Mouse (Mus musculus) intestine, embryonic 16.5 days (tissue): ENCODE results near the gene Il12rb1. TPM values are rescaled to one million over a fixed set of nuclear protein-coding genes. Genes with fewer than 3 reads are reported as not detected.

ENCODE experiments used
- ATAC-seq: fragments of 200-750 bp; cut with Nextera tagmentation; 2 replicates; pipeline ENCODE4 v1.8.0; 2017; ENCODE audit warnings: moderate TSS enrichment, moderate library complexity
- H3K27ac ChIP-seq: fragments of 300-500 bp; sonication (generic); 2 replicates; pipeline ENCODE4 v1.5.1; 2014; ENCODE audit warnings: mild to moderate bottlenecking, low read length
- H3K27me3 ChIP-seq: fragments of 300-500 bp; sonication (generic); replicated peaks from 2 replicates; pipeline ENCODE4 v1.6.1; 2014; ENCODE audit warnings: low read length, control low read depth, mixed read lengths; ENCODE audit not compliant: control insufficient read depth, insufficient read depth
- H3K36me3 ChIP-seq: fragments of 300-500 bp; sonication (generic); 2 replicates; pipeline ENCODE4 v1.6.1; 2014; ENCODE audit warnings: low read length, control low read depth; ENCODE audit not compliant: control insufficient read depth, insufficient read depth
- H3K4me1 ChIP-seq: fragments of 300-500 bp; sonication (generic); 2 replicates; pipeline ENCODE4 v1.6.1; 2014; ENCODE audit warnings: low read length, control low read depth, mixed read lengths; ENCODE audit not compliant: control insufficient read depth, insufficient read depth
- H3K4me2 ChIP-seq: fragments of 300-500 bp; sonication (generic); 2 replicates; pipeline ENCODE4 v1.6.1; 2014; ENCODE audit warnings: low read depth, low read length, control low read depth
- H3K4me3 ChIP-seq: fragments of 300-500 bp; sonication (generic); 2 replicates; pipeline ENCODE4 v1.5.1; 2014; ENCODE audit warnings: mild to moderate bottlenecking, low read length
- H3K9ac ChIP-seq: fragments of 300-500 bp; sonication (generic); 2 replicates; pipeline ENCODE4 v1.6.1; 2014; ENCODE audit warnings: low read depth, low read length
- H3K9me3 ChIP-seq: fragments of 300-500 bp; sonication (generic); 2 replicates; pipeline ENCODE4 v1.6.1; 2016; ENCODE audit warnings: low read length, control low read depth; ENCODE audit not compliant: control insufficient read depth
- WGBS: fragments of 180-500 bp; shearing (Covaris S2); extraction: QIAGEN DNeasy Blood & Tissue Kit; methylation state at CpG from one replicate; pipeline ENCODE4 v1.1.7; 2014; 5-methylcytosine and 5-hydroxymethylcytosine counted together
- polyA plus RNA-seq: library from polyadenylated mRNA; unstranded; fragments of >200 nt; fragmentation: Nextera tagmentation; extraction: Ambion mirVana; gene quantifications from 2 replicates; pipeline ENCODE4 v1.2.1, GENCODE M21; 2015

Il12rb1 gene
- polyA plus RNA-seq, 1 experiment from 2014 or later, result 0.34 TPM

DNA sequence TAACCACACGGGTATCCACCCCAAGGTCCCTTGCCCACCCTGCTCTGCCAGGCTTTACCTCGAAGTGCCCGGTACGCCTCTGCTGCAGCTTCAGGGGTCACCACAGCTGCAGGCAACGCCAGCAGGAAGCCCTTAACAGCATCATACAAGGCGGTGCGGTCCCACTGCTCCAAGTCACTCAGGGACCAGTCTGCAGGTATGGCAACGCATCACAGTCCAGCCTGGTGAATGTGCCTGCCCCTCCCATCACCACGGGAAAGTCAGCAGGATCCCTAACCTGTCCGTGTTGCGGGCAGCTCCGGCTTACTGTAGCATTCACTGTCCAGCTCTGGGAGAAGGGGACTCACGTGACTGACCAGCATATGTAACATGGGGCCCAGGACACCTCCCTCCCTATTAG is 36.2 kb upstream of the Il12rb1 start:
- Histone ChIP-seq H3K4me1 (peaks cover 41% of the 10 kb centered on the region), H3K27ac (no peak overlapping the region), H3K4me3 (no peak overlapping the region), H3K27me3 (no peaks in the 10 kb centered on the region), H3K36me3 (peaks cover 29% of the 10 kb centered on the region), H3K9me3 (no peaks in the 10 kb centered on the region), H3K9ac (no peak overlapping the region), H3K4me2 (no peak overlapping the region)
- no peak for ATAC-seq
- 95% methylated on average over 13 of the region's 13 CpGs for WGBS

- Histone ChIP-seq H3K4me2 (peak overlapping the region; percentile 22; the same call in 1 of the 2 replicates), H3K36me3 (peaks cover 28% of the 10 kb centered on the region)
These were observed 35.4 kb upstream of the Il12rb1 start for GRCm38 (mm10) chr8:70772890-70773289.

DNA sequence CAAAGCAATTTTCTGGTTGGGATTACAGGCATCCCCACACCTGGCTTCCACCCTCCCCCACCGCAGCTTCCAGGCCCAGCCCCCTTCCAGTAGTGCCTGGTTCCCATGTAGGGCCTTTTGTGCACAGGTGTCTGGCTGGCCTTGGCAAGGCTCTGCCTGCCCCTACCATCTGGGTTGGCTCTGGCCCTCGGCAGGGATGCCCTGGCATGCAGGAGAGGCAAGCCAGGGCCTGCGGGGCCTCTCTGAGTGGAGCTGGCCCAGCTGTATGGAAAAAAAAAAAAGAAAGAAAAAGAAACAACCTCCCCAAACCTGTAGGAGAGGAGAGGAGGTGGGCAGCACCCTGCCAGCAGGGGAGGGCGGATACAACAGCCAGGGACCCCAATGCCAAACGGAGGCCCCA is 34.8 kb upstream of the Il12rb1 start:
- Histone ChIP-seq H3K36me3 (peaks cover 24% of the 10 kb centered on the region), H3K9me3 (no peaks in the 10 kb centered on the region), H3K27me3 (no peaks in the 10 kb centered on the region), H3K4me2 (peak overlapping the region; percentile 43), H3K4me1 (peaks cover 50% of the 10 kb centered on the region), H3K27ac (peak overlapping the region; percentile 79), H3K9ac (peak overlapping the region; percentile 99), H3K4me3 (peak overlapping the region; percentile 21)
- no peak for ATAC-seq
- WGBS, result 78% methylated on average over 5 of the region's 5 CpGs

More at GRCm38 (mm10) chr8:70772890-70773289, 35.4 kb upstream of the Il12rb1 start:
- Histone ChIP-seq H3K27me3 (no peaks in the 10 kb centered on the region), H3K4me3 (no peak overlapping the region), H3K27ac (peak overlapping the region; percentile 79), H3K9ac (peak overlapping the region; percentile 99; the same call in 1 of the 2 replicates), H3K9me3 (no peaks in the 10 kb centered on the region), H3K4me1 (peaks cover 45% of the 10 kb centered on the region)
- no peak for ATAC-seq
- WGBS, result 66% methylated on average over 9 of the region's 9 CpGs

- H3K9ac ChIP-seq, result peak overlapping the region; percentile 99
- H3K4me3 ChIP-seq, result peak overlapping the region; percentile 21
- peak overlapping the region; percentile 79 for H3K27ac ChIP-seq
- peaks cover 21% of the 10 kb centered on the region for H3K36me3 ChIP-seq
- H3K4me2 ChIP-seq, result peak overlapping the region; percentile 43
- no peaks in the 10 kb centered on the region for H3K9me3 ChIP-seq
- H3K27me3 ChIP-seq, result no peaks in the 10 kb centered on the region
- WGBS, result 29% methylated on average over 9 of the region's 9 CpGs
- peak; percentile 30 for ATAC-seq
- H3K4me1 ChIP-seq, result peaks cover 50% of the 10 kb centered on the region
These were observed 34.4 kb upstream of the Il12rb1 start for GRCm38 (mm10) chr8:70773833-70774232.

DNA sequence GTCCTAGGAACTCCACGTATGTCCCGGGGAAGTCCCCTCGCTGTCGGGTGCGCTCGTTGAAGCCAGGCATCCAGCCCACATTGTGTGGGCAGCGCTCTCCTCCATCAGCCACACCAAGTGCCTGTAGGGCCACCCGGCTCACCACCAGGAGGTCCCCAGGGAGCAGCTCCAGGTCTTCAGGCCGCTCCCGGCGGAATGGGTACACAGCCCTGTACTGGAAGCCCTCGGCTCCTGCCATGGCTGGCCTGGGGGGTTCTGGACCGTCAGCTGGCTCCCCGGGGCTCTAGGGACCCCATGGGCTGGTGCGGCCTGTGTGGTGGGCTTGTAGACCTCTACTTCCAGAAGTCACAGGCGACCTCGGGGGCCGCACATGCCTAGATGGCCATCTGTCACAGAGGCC is 33.5 kb upstream of the Il12rb1 start:
- Histone ChIP-seq H3K4me3 (no peak overlapping the region), H3K9ac (peak overlapping the region; percentile 99), H3K36me3 (peaks cover 26% of the 10 kb centered on the region), H3K4me1 (peaks cover 50% of the 10 kb centered on the region), H3K27ac (peak overlapping the region; percentile 79), H3K4me2 (no peak overlapping the region), H3K27me3 (no peaks in the 10 kb centered on the region), H3K9me3 (no peaks in the 10 kb centered on the region)
- 90% methylated on average over 18 of the region's 18 CpGs for WGBS
- ATAC-seq, result no peak

DNA sequence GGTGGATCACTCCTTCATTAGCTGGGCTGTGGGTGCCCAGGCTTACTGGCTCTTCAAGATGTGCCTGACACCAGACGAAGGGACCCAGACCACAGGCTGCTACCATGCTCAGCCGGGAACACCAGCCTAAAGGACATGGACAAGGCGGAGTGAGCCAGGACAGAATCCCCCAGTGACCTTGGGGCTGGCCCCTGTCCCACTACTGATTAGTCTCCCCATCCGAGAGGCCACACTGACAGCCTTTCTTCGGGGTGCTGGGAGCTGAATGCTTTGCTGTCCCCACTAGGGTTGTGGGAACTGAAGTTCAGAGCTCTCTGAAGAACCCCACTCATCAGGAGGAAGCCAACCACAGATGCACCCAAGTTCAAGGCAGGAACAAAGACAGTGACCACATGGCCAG is 33.0 kb upstream of the Il12rb1 start:
- Histone ChIP-seq H3K4me3 (peak overlapping the region; percentile 76), H3K4me2 (peak overlapping the region; percentile 95), H3K4me1 (peaks cover 50% of the 10 kb centered on the region), H3K27ac (no peak overlapping the region), H3K36me3 (peaks cover 24% of the 10 kb centered on the region), H3K9ac (peak overlapping the region; percentile 99), H3K9me3 (no peaks in the 10 kb centered on the region), H3K27me3 (no peaks in the 10 kb centered on the region)
- WGBS, result 83% methylated on average over 5 of the region's 5 CpGs
- no peak for ATAC-seq

DNA sequence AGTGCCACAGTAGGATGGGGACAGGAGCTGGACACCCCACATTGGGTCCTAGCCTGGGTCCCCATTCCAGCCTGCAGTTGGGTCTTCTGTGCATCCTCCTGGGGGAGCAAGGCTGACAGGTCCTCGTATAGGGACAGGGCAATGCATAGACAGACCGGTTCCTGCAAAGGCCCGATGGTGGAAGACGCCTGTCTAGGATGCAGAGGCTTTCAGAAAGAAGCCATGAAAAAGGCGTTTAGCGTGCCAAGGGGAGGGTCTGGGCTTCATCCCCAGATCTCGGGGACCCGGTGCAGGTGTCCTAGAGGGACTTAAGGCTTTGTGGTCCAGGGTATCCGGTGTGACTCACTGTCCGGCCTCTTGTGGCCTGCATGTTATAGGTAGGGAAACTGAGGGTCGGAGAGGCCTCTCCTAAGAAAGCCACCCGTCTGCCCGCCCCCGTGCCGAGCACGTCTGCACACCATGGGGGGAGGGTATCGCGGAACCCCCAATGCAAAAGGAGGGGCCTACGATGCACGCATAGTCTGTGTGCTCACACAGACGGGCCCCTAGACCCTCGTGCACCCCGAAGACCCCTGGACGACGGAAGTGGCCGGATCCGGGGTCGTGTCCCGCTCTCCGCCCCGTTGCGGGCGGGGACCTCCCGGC is 32.3 kb upstream of the Il12rb1 start:
- peak overlapping the region; percentile 76 for H3K4me3 ChIP-seq
- H3K27me3 ChIP-seq, result no peaks in the 10 kb centered on the region
- 2% methylated on average over 34 of the region's 34 CpGs for WGBS
- H3K27ac ChIP-seq, result peak overlapping the region; percentile 71
- no peaks in the 10 kb centered on the region for H3K9me3 ChIP-seq
- peaks cover 50% of the 10 kb centered on the region for H3K4me1 ChIP-seq
- peak overlapping the region; percentile 95 for H3K4me2 ChIP-seq
- peaks cover 24% of the 10 kb centered on the region for H3K36me3 ChIP-seq
- H3K9ac ChIP-seq, result peak overlapping the region; percentile 99
- ATAC-seq, result no peak

GRCm38 (mm10) chr8:70776496-70777444 is 31.5 kb upstream of the Il12rb1 start, which contains the start of gene Pik3r2:
Gene Pik3r2 (minus strand): TSS chr8:70776713.
- peaks cover 48% of the 10 kb centered on the region for H3K4me1 ChIP-seq
- ATAC-seq, result peak; percentile 92
- under 1% methylated on average over 94 of the region's 94 CpGs for WGBS
- H3K27ac ChIP-seq, result peak within 1 kb of the TSS; percentile 100
- peak within 1 kb of the TSS; percentile 76 for H3K4me3 ChIP-seq
- H3K9me3 ChIP-seq, result no peaks in the 10 kb centered on the region
- H3K36me3 ChIP-seq, result peaks cover 21% of the 10 kb centered on the region
- no peaks in the 10 kb centered on the region for H3K27me3 ChIP-seq
- H3K9ac ChIP-seq, result peak within 1 kb of the TSS; percentile 99
- peak within 1 kb of the TSS; percentile 95 for H3K4me2 ChIP-seq

DNA sequence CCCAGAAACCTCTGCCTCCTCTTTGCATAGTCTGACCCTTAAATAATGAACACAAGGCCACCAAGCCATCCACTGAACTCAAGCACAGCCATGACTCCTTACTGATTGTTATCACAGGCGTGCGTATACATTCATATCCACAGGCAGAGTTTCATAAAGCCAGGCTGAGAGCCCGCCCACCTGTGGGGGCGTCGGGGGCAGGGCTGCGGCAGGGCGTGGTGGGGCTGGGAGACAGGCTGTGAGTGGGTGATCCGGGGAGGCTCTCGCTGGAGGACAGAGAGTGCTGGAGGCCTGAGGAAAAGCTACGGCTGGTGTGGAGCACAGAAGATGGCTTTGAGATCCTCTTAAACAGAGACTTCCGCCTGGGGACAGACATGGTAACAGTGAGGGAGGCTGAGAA is 28.2 kb upstream of the Il12rb1 start:
- H3K27ac ChIP-seq, result no peak overlapping the region
- no peak overlapping the region for H3K4me3 ChIP-seq
- H3K36me3 ChIP-seq, result peaks cover 30% of the 10 kb centered on the region
- ATAC-seq, result no peak
- H3K4me1 ChIP-seq, result peaks cover 18% of the 10 kb centered on the region
- 70% methylated on average over 11 of the region's 11 CpGs for WGBS
- no peak overlapping the region for H3K4me2 ChIP-seq
- H3K27me3 ChIP-seq, result no peaks in the 10 kb centered on the region
- peak overlapping the region; percentile 29; the same call in 1 of the 2 replicates for H3K9ac ChIP-seq
- no peaks in the 10 kb centered on the region for H3K9me3 ChIP-seq
